Mouse (Mus musculus): ENCODE data around the gene Scd2. TPM values are rescaled to one million over a fixed set of nuclear protein-coding genes. Genes with fewer than 3 reads are reported as not detected.
"Not testable (repeated sequence)": the region's sequence is repeated elsewhere in the genome, so short reads cannot be mapped to it uniquely, and the experiment has no call there.

Gene Scd2
- total RNA-seq, 2 experiments from 2014 or later = 555 to 608 TPM

- DNase-seq (ENCODE audit: low spot score in 2 of 2); intact Hi-C loops (cut with DNase I): not testable (repeated sequence)
Observed at GRCm38 (mm10) chr19:44331128-44331527, 37.7 kb downstream of the Scd2 start.

GRCm38 (mm10) chr19:44331911-44332310 lies 38.4 kb downstream of the Scd2 start:
- DNase-seq (ENCODE audit: low spot score in 2 of 2) = no peak
- intact Hi-C loops (cut with DNase I) = no loop called here

GRCm38 (mm10) chr19:44332326-44332725 lies 38.9 kb downstream of the Scd2 start:
- intact Hi-C loops (cut with DNase I) = no loop called here
- DNase-seq (ENCODE audit: low spot score in 2 of 2) = peak; percentile 52 to 61

GRCm38 (mm10) chr19:44332833-44333623 lies 39.6 kb downstream of the Scd2 start, which contains the start of gene Scd4:
Scd4 (plus strand) TSS chr19:44333092.
- DNase-seq (ENCODE audit: low spot score in 2 of 2) = peak; percentile 56
- intact Hi-C loops (cut with DNase I) = no loop called here

- intact Hi-C loops (cut with DNase I) = no loop called here
- DNase-seq (ENCODE audit: low spot score in 2 of 2) = no peak
Observed at GRCm38 (mm10) chr19:44333991-44334390, 40.5 kb downstream of the Scd2 start.

GRCm38 (mm10) chr19:44335876-44336662 lies 42.6 kb downstream of the Scd2 start:
- DNase-seq (ENCODE audit: low spot score in 2 of 2) = peak; percentile 27 to 31

GRCm38 (mm10) chr19:44349689-44350088 lies 56.2 kb downstream of the Scd2 start:
- intact Hi-C loops (cut with DNase I) = no loop called here
- DNase-seq (ENCODE audit: low spot score in 2 of 2) = no peak

More at GRCm38 (mm10) chr19:44335876-44336662, 42.6 kb downstream of the Scd2 start:
- intact Hi-C loops (cut with DNase I) = no loop called here

- intact Hi-C loops (cut with DNase I) = no loop called here
- no peak for DNase-seq (ENCODE audit: low spot score in 2 of 2)
Observed at GRCm38 (mm10) chr19:44351756-44352155, 58.3 kb downstream of the Scd2 start.

Small RNA genes lying within 50 kb of the gene (microRNA-seq; reads per million reads assigned to microRNA genes)
- 0.53 to 1.3 reads per million in 2 experiments for gene Mir5114

Other genes starting within 250 kb of the Scd2 start
- gene Erlin1, start 223.9 kb upstream of the Scd2 start, total RNA-seq (2021) = 10 to 100 TPM; 20.1 to 23.2 TPM
- gene Chuk, start 186.2 kb upstream of the Scd2 start, total RNA-seq (2021) = 10 to 100 TPM; 40.9 to 54.5 TPM
- 10 to 100 TPM; 16.6 to 19.4 TPM for gene Cwf19l1, start 157.8 kb upstream of the Scd2 start, total RNA-seq (2021)
- gene Bloc1s2, start 147.2 kb upstream of the Scd2 start, total RNA-seq (2021) = 10 to 100 TPM; 71.4 to 73.9 TPM
- under 1 TPM in 1 of 2 experiments, not detected in 1; 0.11 TPM for gene Pkd2l1, start 101.2 kb upstream of the Scd2 start, total RNA-seq (2021)
- 1 to 10 TPM; 1.5 to 1.6 TPM for gene Scd3, start 90.4 kb upstream of the Scd2 start, total RNA-seq (2021)
- 1 to 10 TPM; 1.9 to 2.1 TPM for gene Scd4, start 39.4 kb downstream of the Scd2 start, total RNA-seq (2021)
- gene Scd1, start 114.2 kb downstream of the Scd2 start, total RNA-seq (2021) = 100 to 1,000 TPM; 130 to 138 TPM
- not detected for gene Wnt8b, start 199.8 kb downstream of the Scd2 start, total RNA-seq (2021)

Data from left cerebral cortex, postnatal 14 days (tissue).